Mouse (Mus musculus): ENCODE measurements around the gene Reln. TPM values are rescaled to one million over a fixed set of nuclear protein-coding genes. Genes with fewer than 3 reads are reported as not detected.

The Reln gene
- polyA plus RNA-seq, 1 experiment from 2014 or later: 1.9 TPM

DNA sequence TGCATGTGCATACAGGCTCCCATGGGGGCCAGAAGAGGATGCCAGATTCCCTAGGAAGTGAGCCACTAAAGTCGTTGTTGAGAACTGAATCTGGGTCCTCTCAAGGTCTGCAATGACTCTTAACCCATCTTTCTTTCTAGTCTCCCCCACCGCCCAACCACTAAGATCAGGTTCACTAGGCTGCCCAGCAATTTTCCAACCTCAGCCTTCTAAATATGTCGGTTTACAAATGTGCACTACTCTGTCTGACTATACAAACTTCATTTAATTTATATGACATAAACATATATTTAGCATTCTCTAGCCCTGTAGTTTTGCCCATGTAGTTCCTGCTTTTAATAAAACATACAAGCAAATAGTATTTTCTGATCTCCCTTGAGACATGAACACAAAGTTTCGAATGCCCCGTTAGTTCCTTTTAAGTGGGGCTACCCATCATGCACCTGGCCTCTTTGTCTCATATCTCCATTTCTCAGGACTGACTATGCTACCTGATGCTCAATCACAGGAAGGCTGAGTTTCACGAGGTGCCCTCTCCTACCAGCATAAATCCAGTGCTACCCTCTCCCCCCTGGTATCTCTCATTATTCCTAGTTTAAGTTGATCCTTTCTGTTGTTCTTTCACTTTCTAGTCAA lies 317.1 kb downstream of the Reln start:
- no peak overlapping the region for H3K27ac ChIP-seq (ENCODE audit: low read length)
- no peak overlapping the region for H3K4me2 ChIP-seq (ENCODE audit: low read depth, low read length)
- H3K9ac ChIP-seq (ENCODE audit: low read length): no peak overlapping the region
- no peaks in the 10 kb centered on the region for H3K36me3 ChIP-seq (ENCODE audit: control insufficient read depth, insufficient read depth)
- no peaks in the 10 kb centered on the region for H3K27me3 ChIP-seq (ENCODE audit: control insufficient read depth, insufficient read depth, low read length)
- no peaks in the 10 kb centered on the region for H3K9me3 ChIP-seq (replicated peaks; ENCODE audit: control insufficient read depth, low read length)
- WGBS: 81% methylated on average over 6 of the region's 6 CpGs
- no peak for ATAC-seq (replicated peaks; ENCODE audit: extremely low read depth, insufficient read depth, low FRiP score)
- H3K4me1 ChIP-seq (ENCODE audit: control insufficient read depth, insufficient read depth, low read length): no peaks in the 10 kb centered on the region
- H3K4me3 ChIP-seq (ENCODE audit: low read length): no peak overlapping the region

DNA sequence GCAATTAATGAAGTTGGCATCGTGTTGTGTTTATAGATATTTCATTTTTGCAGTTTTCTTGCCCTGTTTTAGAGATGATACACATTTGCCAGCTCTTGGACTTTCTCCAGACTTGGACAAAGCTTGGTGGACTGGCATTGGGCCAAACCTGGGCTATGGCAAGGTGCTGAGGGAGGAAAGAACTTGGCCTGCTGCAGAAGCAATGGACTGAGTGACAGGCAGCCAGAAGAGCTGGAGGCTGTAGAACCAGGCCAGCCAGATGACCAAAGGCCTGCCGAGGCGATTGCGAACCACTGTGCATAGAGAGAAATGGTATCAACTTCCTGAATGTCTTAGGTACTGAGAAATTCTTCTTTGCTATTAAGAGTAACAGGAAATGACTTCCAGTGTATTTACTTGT lies 318.8 kb downstream of the Reln start:
- 65% methylated on average over 4 of the region's 4 CpGs for WGBS
- ATAC-seq (replicated peaks; ENCODE audit: extremely low read depth, insufficient read depth, low FRiP score): no peak
- H3K27me3 ChIP-seq (ENCODE audit: control insufficient read depth, insufficient read depth, low read length): no peaks in the 10 kb centered on the region

DNA sequence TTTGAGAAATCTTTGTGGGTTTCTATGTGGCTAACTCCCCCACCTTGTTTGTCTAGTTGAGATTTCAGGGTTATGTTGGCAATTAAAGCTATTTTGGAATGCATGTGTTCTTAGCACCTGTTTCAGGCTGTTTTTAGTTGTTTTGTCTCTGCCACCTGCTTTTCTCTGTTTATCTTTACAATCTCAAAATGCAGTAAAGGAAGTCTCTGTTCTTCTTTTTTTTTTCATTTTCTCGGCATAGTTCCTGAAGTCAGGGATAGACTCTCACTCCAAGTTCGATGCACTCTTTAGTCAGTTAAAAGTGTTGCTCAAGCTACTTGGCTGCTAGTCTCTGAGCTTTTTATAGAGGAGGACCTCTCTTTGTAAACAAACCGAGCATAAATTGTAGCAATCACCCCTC lies 320.4 kb downstream of the Reln start:
- no peak overlapping the region for H3K27ac ChIP-seq (ENCODE audit: low read length)
- 34% methylated on average over 3 of the region's 3 CpGs for WGBS

More for the DNA sequence above, 318.8 kb downstream of the Reln start:
- H3K4me1 ChIP-seq (ENCODE audit: control insufficient read depth, insufficient read depth, low read length): no peaks in the 10 kb centered on the region
- H3K36me3 ChIP-seq (ENCODE audit: control insufficient read depth, insufficient read depth): no peaks in the 10 kb centered on the region
- H3K4me3 ChIP-seq (ENCODE audit: low read length): no peak overlapping the region
- no peak overlapping the region for H3K27ac ChIP-seq (ENCODE audit: low read length)
- H3K4me2 ChIP-seq (ENCODE audit: low read depth, low read length): no peak overlapping the region
- H3K9me3 ChIP-seq (replicated peaks; ENCODE audit: control insufficient read depth, low read length): no peaks in the 10 kb centered on the region
- no peak overlapping the region for H3K9ac ChIP-seq (ENCODE audit: low read length)

DNA sequence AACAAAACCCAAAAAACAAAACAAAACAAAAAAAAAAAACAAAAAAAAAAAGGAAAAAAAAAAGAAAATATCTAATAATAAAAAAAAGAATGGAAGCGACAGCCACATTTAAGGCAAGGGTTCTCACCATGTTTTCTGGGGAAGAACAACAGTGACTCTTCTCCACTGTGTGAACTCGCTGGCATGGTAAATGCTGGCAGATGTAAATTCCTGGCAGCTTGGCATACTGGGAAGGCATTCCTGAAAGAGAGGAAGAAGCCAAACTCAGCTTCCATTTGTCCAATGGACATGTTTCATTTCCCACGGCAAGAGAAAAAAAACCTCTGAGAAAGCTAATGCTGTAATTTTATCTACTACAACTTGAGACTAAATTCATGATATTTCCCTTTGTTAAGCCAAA lies 326.6 kb downstream of the Reln start:
- ATAC-seq (replicated peaks; ENCODE audit: extremely low read depth, insufficient read depth, low FRiP score): no peak
- Histone ChIP-seq H3K36me3 (ENCODE audit: control insufficient read depth, insufficient read depth) (no peaks in the 10 kb centered on the region), H3K27ac (ENCODE audit: low read length) (no peak overlapping the region), H3K27me3 (ENCODE audit: control insufficient read depth, insufficient read depth, low read length) (no peaks in the 10 kb centered on the region), H3K4me3 (ENCODE audit: low read length) (no peak overlapping the region), H3K9me3 (replicated peaks; ENCODE audit: control insufficient read depth, low read length) (no peaks in the 10 kb centered on the region), H3K4me2 (ENCODE audit: low read depth, low read length) (no peak overlapping the region), H3K9ac (ENCODE audit: low read length) (no peak overlapping the region), H3K4me1 (ENCODE audit: control insufficient read depth, insufficient read depth, low read length) (no peaks in the 10 kb centered on the region)
- WGBS: 80% methylated on average over 3 of the region's 3 CpGs

More for the DNA sequence above, 320.4 kb downstream of the Reln start:
- Histone ChIP-seq H3K4me2 (ENCODE audit: low read depth, low read length) (no peak overlapping the region), H3K9ac (ENCODE audit: low read length) (no peak overlapping the region), H3K36me3 (ENCODE audit: control insufficient read depth, insufficient read depth) (no peaks in the 10 kb centered on the region), H3K4me1 (ENCODE audit: control insufficient read depth, insufficient read depth, low read length) (no peaks in the 10 kb centered on the region), H3K27me3 (ENCODE audit: control insufficient read depth, insufficient read depth, low read length) (no peaks in the 10 kb centered on the region), H3K4me3 (ENCODE audit: low read length) (no peak overlapping the region), H3K9me3 (replicated peaks; ENCODE audit: control insufficient read depth, low read length) (no peaks in the 10 kb centered on the region)
- no peak for ATAC-seq (replicated peaks; ENCODE audit: extremely low read depth, insufficient read depth, low FRiP score)

DNA sequence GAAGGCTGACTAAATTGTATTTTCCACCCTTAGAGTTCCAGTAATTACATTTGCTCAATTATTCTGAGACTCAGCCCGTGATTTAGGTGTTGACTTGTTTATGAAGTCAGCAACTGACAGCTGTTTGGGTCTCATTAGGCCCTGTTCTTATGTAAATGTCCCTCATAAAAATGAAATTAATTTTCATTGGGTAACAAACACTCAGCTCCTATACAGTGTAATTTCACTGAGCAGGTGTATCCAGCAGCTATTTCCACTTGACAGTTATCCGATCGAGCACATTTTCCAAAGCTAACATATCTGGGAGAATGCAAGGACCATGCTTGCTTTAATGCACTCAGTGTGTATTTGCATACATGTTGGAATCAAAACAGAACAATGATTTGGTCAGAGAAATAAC lies 330.0 kb downstream of the Reln start:
- no peaks in the 10 kb centered on the region for H3K27me3 ChIP-seq (ENCODE audit: control insufficient read depth, insufficient read depth, low read length)
- no peak overlapping the region for H3K27ac ChIP-seq (ENCODE audit: low read length)
- no peaks in the 10 kb centered on the region for H3K4me1 ChIP-seq (ENCODE audit: control insufficient read depth, insufficient read depth, low read length)
- no peak overlapping the region for H3K4me2 ChIP-seq (ENCODE audit: low read depth, low read length)
- no peak overlapping the region for H3K9ac ChIP-seq (ENCODE audit: low read length)
- no peak for ATAC-seq (replicated peaks; ENCODE audit: extremely low read depth, insufficient read depth, low FRiP score)
- no peaks in the 10 kb centered on the region for H3K36me3 ChIP-seq (ENCODE audit: control insufficient read depth, insufficient read depth)
- WGBS: 82% methylated on average over 3 of the region's 3 CpGs
- H3K9me3 ChIP-seq (replicated peaks; ENCODE audit: control insufficient read depth, low read length): no peaks in the 10 kb centered on the region
- no peak overlapping the region for H3K4me3 ChIP-seq (ENCODE audit: low read length)

DNA sequence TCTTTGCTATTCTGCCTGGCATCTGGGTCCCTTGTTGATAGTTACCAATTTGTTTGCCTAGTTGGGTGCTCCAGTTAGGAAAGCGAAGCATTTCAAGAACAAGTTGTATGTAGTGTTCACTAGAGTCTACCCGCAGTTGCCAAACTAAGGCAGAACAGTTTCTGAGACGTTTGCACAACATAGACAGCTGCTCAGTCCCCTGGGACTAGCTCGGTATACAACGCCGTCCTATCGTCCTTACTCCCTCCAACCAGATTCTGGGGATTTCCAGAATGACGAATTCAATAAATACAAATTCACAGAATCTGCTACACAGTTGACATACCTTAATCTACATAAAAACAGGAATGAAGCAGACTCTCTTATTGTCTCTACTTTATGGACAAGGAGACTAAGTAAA lies 335.4 kb downstream of the Reln start:
- no peak overlapping the region for H3K4me3 ChIP-seq (ENCODE audit: low read length)
- no peak overlapping the region for H3K9ac ChIP-seq (ENCODE audit: low read length)
- no peaks in the 10 kb centered on the region for H3K4me1 ChIP-seq (ENCODE audit: control insufficient read depth, insufficient read depth, low read length)
- no peak overlapping the region for H3K4me2 ChIP-seq (ENCODE audit: low read depth, low read length)
- H3K27ac ChIP-seq (ENCODE audit: low read length): no peak overlapping the region
- no peak for ATAC-seq (replicated peaks; ENCODE audit: extremely low read depth, insufficient read depth, low FRiP score)
- no peaks in the 10 kb centered on the region for H3K9me3 ChIP-seq (replicated peaks; ENCODE audit: control insufficient read depth, low read length)
- H3K36me3 ChIP-seq (ENCODE audit: control insufficient read depth, insufficient read depth): no peaks in the 10 kb centered on the region
- H3K27me3 ChIP-seq (ENCODE audit: control insufficient read depth, insufficient read depth, low read length): no peaks in the 10 kb centered on the region
- WGBS: 84% methylated on average over 8 of the region's 8 CpGs

DNA sequence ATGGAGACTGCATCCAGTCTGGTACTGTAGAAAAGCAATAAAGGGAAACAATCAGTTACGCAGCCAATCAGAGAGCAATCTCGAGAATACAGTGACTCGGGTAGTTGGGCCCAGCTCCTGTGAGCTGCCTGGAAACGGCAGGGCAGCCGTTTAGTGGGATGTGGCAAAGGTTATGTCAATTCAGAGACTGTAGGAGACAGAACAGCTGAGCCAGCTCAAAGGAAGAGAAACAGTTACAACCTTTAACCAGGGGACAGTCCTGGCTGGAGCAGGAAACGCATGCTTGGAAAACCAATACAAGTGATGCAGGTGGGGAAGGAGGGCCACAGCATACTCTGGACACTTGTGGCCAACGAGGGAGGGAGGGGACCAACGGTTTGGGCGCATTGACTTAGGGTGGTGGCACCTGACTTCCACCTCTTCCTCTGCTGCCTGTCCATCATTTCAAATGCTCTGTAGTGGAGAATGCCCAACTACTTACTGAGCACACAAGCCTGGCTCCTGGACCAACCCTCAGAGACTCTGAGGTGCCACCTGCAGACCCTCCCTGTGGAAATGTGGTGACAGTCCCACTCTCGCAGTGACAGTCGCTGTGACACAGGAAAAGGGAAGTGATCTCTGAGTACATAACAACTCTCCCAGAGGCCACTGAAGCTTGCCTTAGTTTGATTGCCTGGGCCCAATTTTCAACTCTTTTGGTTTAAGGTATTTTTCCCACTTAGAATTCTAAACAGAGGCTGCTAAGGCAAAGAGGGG lies 337.0 kb downstream of the Reln start:
- ATAC-seq (replicated peaks; ENCODE audit: extremely low read depth, insufficient read depth, low FRiP score): no peak
- no peak overlapping the region for H3K27ac ChIP-seq (ENCODE audit: low read length)
- H3K27me3 ChIP-seq (ENCODE audit: control insufficient read depth, insufficient read depth, low read length): no peaks in the 10 kb centered on the region
- H3K4me2 ChIP-seq (ENCODE audit: low read depth, low read length): no peak overlapping the region
- H3K9me3 ChIP-seq (replicated peaks; ENCODE audit: control insufficient read depth, low read length): no peaks in the 10 kb centered on the region
- H3K4me1 ChIP-seq (ENCODE audit: control insufficient read depth, insufficient read depth, low read length): no peaks in the 10 kb centered on the region
- no peaks in the 10 kb centered on the region for H3K36me3 ChIP-seq (ENCODE audit: control insufficient read depth, insufficient read depth)
- no peak overlapping the region for H3K9ac ChIP-seq (ENCODE audit: low read length)
- no peak overlapping the region for H3K4me3 ChIP-seq (ENCODE audit: low read length)
- WGBS: 61% methylated on average over 11 of the region's 11 CpGs

DNA sequence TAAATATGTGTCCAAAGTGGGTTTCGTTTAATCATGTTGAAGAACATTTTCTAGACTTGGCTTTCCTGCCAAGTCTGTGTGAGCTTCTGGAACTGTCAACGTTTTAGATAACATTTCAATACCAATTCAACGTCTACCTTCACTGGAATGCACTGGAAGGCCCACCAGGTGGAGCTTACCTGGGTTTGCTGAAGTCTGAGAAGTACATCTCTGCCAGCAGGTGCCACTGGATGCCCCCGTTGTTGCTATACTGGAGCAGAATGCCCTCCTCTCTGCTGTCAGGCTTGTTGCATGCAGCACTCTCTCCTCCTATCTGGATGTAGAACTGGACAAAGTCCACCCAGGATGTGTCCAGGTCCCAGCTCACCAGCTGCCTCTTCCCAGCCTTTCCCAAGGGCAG lies 340.6 kb downstream of the Reln start:
- Histone ChIP-seq H3K36me3 (ENCODE audit: control insufficient read depth, insufficient read depth) (no peaks in the 10 kb centered on the region), H3K4me1 (ENCODE audit: control insufficient read depth, insufficient read depth, low read length) (no peaks in the 10 kb centered on the region), H3K27me3 (ENCODE audit: control insufficient read depth, insufficient read depth, low read length) (no peaks in the 10 kb centered on the region), H3K27ac (ENCODE audit: low read length) (no peak overlapping the region), H3K9me3 (replicated peaks; ENCODE audit: control insufficient read depth, low read length) (no peaks in the 10 kb centered on the region), H3K4me3 (ENCODE audit: low read length) (no peak overlapping the region), H3K4me2 (ENCODE audit: low read depth, low read length) (no peak overlapping the region), H3K9ac (ENCODE audit: low read length) (no peak overlapping the region)
- 79% methylated on average over 4 of the region's 4 CpGs for WGBS
- ATAC-seq (replicated peaks; ENCODE audit: extremely low read depth, insufficient read depth, low FRiP score): no peak

DNA sequence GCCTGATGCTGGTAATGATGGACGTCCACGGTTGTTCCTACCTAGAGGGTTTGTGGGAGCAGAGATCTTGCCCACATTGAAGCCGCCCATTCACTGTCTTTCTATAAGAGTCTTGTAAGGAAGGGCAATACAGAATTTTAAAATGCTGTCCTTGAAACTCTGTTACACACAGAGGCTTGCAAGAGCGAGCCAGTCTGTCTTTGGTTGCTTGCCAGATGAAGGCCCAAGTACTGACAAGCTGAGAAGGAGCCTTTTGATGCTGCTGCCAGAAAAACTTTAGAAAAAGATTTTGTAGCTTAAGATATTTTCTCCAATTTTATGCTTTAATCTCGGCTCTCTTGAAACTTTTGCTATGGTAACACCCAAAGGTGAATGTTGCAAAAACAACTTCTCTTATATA lies 356.8 kb downstream of the Reln start:
- Histone ChIP-seq H3K9me3 (replicated peaks; ENCODE audit: control insufficient read depth, low read length) (peaks cover 5% of the 10 kb centered on the region; the same call in 1 of the 2 replicates), H3K9ac (ENCODE audit: low read length) (no peak overlapping the region), H3K27ac (ENCODE audit: low read length) (no peak overlapping the region), H3K36me3 (ENCODE audit: control insufficient read depth, insufficient read depth) (no peaks in the 10 kb centered on the region), H3K4me2 (ENCODE audit: low read depth, low read length) (no peak overlapping the region), H3K4me1 (ENCODE audit: control insufficient read depth, insufficient read depth, low read length) (no peaks in the 10 kb centered on the region), H3K27me3 (ENCODE audit: control insufficient read depth, insufficient read depth, low read length) (no peaks in the 10 kb centered on the region), H3K4me3 (ENCODE audit: low read length) (no peak overlapping the region)
- 78% methylated on average over 5 of the region's 5 CpGs for WGBS
- ATAC-seq (replicated peaks; ENCODE audit: extremely low read depth, insufficient read depth, low FRiP score): no peak
